Comparison of ENCODE assay signal across 8 mouse cellular contexts in the genomic region with DNA sequence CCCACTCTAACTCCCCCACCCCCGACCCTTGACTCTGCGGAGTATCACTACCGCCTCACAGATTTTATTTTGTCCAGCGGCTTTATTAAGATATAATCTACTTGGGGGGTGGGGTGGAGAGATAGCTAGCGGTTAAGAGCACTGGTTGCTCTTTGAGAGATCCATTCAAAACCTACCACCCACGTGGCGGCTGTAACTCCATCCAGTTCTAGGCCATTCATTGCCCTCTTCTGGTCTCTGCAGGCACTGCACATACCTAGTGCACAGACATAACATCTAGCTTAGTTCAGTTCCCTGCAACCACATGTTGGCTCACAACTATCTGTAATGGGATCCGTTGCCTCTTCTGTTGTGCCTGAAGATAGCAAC. TPM values are rescaled to one million over a fixed set of nuclear protein-coding genes. Genes with fewer than 3 reads are reported as not detected.
DNase-seq lines count a peak whose midpoint lies in the region; ATAC-seq lines count a peak whose summit lies in the region.

No protein-coding gene starts in this region.

- WGBS in forebrain, embryonic 14.5 days: 5% methylated on average over 8 of the region's 8 CpGs

- H3K27ac ChIP-seq in forebrain, embryonic 14.5 days (ENCODE audit: low read depth, low read length): no peak overlapping the region

- no peak overlapping the region for H3K9ac ChIP-seq in forebrain, embryonic 14.5 days (ENCODE audit: low read length)

- ATAC-seq in forebrain, embryonic 14.5 days: peak; percentile 85
- peak; percentile 88 to 93 for ATAC-seq in hematopoietic stem cell, adult 5-6 weeks (replicated peaks in 1 of 2; ENCODE audit: insufficient read depth in 1 of 2, low FRiP score in 2 of 2, low TSS enrichment in 1 of 2, low read depth in 1 of 2, poor library complexity in 2 of 2, severe bottlenecking in 2 of 2)

- 0 out of 2 replicates have a peak overlapping the region, but pooled peaks have one; percentile 28 for H3K4me2 ChIP-seq in forebrain, embryonic 14.5 days (ENCODE audit: low read length)

- H3K4me3 ChIP-seq in forebrain, embryonic 14.5 days (ENCODE audit: low read depth, low read length): no peak overlapping the region

- H3K36me3 ChIP-seq in forebrain, embryonic 14.5 days (ENCODE audit: control insufficient read depth, insufficient read depth, low read length): peaks cover 18% of the 10 kb centered on the region

- no peaks in the 10 kb centered on the region for H3K27me3 ChIP-seq in forebrain, embryonic 14.5 days (replicated peaks; ENCODE audit: control insufficient read depth, insufficient read depth, low read length)

- no peaks in the 10 kb centered on the region for H3K9me3 ChIP-seq in forebrain, embryonic 14.5 days (replicated peaks; ENCODE audit: control insufficient read depth, low read length)

- H3K4me1 ChIP-seq in forebrain, embryonic 14.5 days (ENCODE audit: control insufficient read depth, insufficient read depth, low read length): no peaks in the 10 kb centered on the region

- intact Hi-C loops in left cerebral cortex, postnatal 36 days (cut with DNase I): loop anchor here (5.0 kb wide), 1 partner anchor 153 kb away; no protein-coding TSS in a partner anchor

- DNase-seq in left cerebral cortex, adult 18-20 months (ENCODE audit: low spot score in 2 of 2): peak; percentile 39 to 46
- no peak for DNase-seq in left cerebral cortex, postnatal 36 days (ENCODE audit: low spot score in 2 of 2)
- DNase-seq in brain, embryonic 18.5 days (ENCODE audit: low read depth, low spot score): peak; percentile 56
- DNase-seq in forebrain, embryonic 14.5 days (ENCODE audit: low spot score): peak; percentile 84
- DNase-seq in layer of hippocampus, adult 11-12 months (ENCODE audit: low spot score): peak; percentile 78
- peak; percentile 68 for DNase-seq in lung, postnatal 14 days
- peak; percentile 85 for DNase-seq in retina, postnatal 1 day

RNA-seq across cellular contexts. Expression of a gene that starts 27.4 kb away (rescaled TPM):
- 100 to 1,000 TPM; 108 to 128 TPM for total RNA-seq in left cerebral cortex, adult 18-20 months (2021)
- 100 to 1,000 TPM; 107 to 127 TPM for total RNA-seq in left cerebral cortex, postnatal 36 days (2021)
- polyA plus RNA-seq in forebrain, embryonic 14.5 days (2014; fragmentation: Nextera tagmentation; extraction: Ambion mirVana): 22.9 and 28.6 TPM in 2 replicates
- total RNA-seq in hematopoietic stem cell, adult 5-6 weeks (2017): 1.6 and 2.4 TPM in 2 replicates

RNA-seq across cellular contexts. Expression of a gene that starts 51.8 kb away (rescaled TPM):
- 10 to 100 TPM; 42.2 to 46.6 TPM for total RNA-seq in left cerebral cortex, adult 18-20 months (2021)
- 10 to 100 TPM; 36.3 to 50.7 TPM for total RNA-seq in left cerebral cortex, postnatal 36 days (2021)
- 8.0 and 11.0 TPM in 2 replicates for polyA plus RNA-seq in forebrain, embryonic 14.5 days (2014; fragmentation: Nextera tagmentation; extraction: Ambion mirVana)
- total RNA-seq in hematopoietic stem cell, adult 5-6 weeks (2017): 1.9 TPM in 1 of 2 replicates, not detected in the other

RNA-seq across cellular contexts. Expression of a gene that starts 52.9 kb away (rescaled TPM):
- total RNA-seq in left cerebral cortex, adult 18-20 months (2021): 10 to 100 TPM; 33.6 to 39.6 TPM
- total RNA-seq in left cerebral cortex, postnatal 36 days (2021): 10 to 100 TPM; 33.2 to 41.9 TPM
- 21.1 and 22.9 TPM in 2 replicates for polyA plus RNA-seq in forebrain, embryonic 14.5 days (2014; fragmentation: Nextera tagmentation; extraction: Ambion mirVana)
- total RNA-seq in hematopoietic stem cell, adult 5-6 weeks (2017): 9.4 and 13.8 TPM in 2 replicates

RNA-seq across cellular contexts. Expression of a gene that starts 57.2 kb away (rescaled TPM):
- 10 to 100 TPM; 11.3 to 11.7 TPM for total RNA-seq in left cerebral cortex, adult 18-20 months (2021)
- 1 to 10 TPM; 8.0 TPM for total RNA-seq in left cerebral cortex, postnatal 36 days (2021)
- polyA plus RNA-seq in forebrain, embryonic 14.5 days (2014; fragmentation: Nextera tagmentation; extraction: Ambion mirVana): 4.4 and 6.5 TPM in 2 replicates
- 8.1 and 10.7 TPM in 2 replicates for total RNA-seq in hematopoietic stem cell, adult 5-6 weeks (2017)

Comparison
In these comparisons a context has a peak if more than half of its experiments do, and no peak if none do; other contexts are left out.
1. DNase-seq: peak in left cerebral cortex, adult 18-20 months (2 of 2), brain, embryonic 18.5 days (single experiment), forebrain, embryonic 14.5 days (single experiment), layer of hippocampus, adult 11-12 months (single experiment), lung, postnatal 14 days (single experiment) and retina, postnatal 1 day (single experiment); none in left cerebral cortex, postnatal 36 days (0 of 2).
2. RNA of a gene that starts 27.4 kb away (total RNA-seq): 108 to 128 TPM in left cerebral cortex, adult 18-20 months and 107 to 127 TPM in left cerebral cortex, postnatal 36 days; 1.6 to 2.4 TPM in hematopoietic stem cell, adult 5-6 weeks; every median in the first group is over 10 times any median in the second.
3. RNA of a gene that starts 51.8 kb away (total RNA-seq): 36.3 to 50.7 TPM in left cerebral cortex, postnatal 36 days and 42.2 to 46.6 TPM in left cerebral cortex, adult 18-20 months; 1.9 TPM in hematopoietic stem cell, adult 5-6 weeks; every median in the first group is over 10 times any median in the second.